Mouse (Mus musculus): Measurements from ENCODE around the gene Cntfr. TPM values are rescaled to one million over a fixed set of nuclear protein-coding genes. Genes with fewer than 3 reads are reported as not detected.

Cntfr gene
- polyA plus RNA-seq, 1 experiment: 3.0 TPM

- TF ChIP-seq POLR2A (IDR thresholded peaks at IDR 0.05; ENCODE audit: control insufficient read depth, extremely low read depth, insufficient read depth, low read length, poor library complexity): no peak
- no peak for TF ChIP-seq CTCF (IDR thresholded peaks at IDR 0.05; ENCODE audit: borderline replicate concordance, control insufficient read depth, extremely low read depth, insufficient read depth, low read length, poor library complexity)
- DNase-seq: no peak
- Histone ChIP-seq H3K4me1 (replicated peaks; ENCODE audit: control insufficient read depth, insufficient read depth, low read length) (peaks cover 8% of the 10 kb centered on the region), H3K36me3 (ENCODE audit: control insufficient read depth, insufficient read depth, low read length) (no peaks in the 10 kb centered on the region), H3K27me3 (ENCODE audit: control insufficient read depth, insufficient read depth, low read length) (peaks cover 6% of the 10 kb centered on the region; the same call in 1 of the 2 replicates), H3K27ac (ENCODE audit: control insufficient read depth, insufficient read depth, low read length) (no peak overlapping the region), H3K4me3 (ENCODE audit: control insufficient read depth, insufficient read depth, low read length) (no peak overlapping the region)
- WGBS: 88% methylated on average over 6 of the region's 6 CpGs
These were observed 58.1 kb downstream of the Cntfr start for GRCm38 (mm10) chr4:41638828-41639213.

GRCm38 (mm10) chr4:41638186-41638731 is 58.6 kb downstream of the Cntfr start:
- no peak overlapping the region for H3K27ac ChIP-seq (ENCODE audit: control insufficient read depth, insufficient read depth, low read length)
- no peaks in the 10 kb centered on the region for H3K36me3 ChIP-seq (ENCODE audit: control insufficient read depth, insufficient read depth, low read length)
- peaks cover 8% of the 10 kb centered on the region for H3K4me1 ChIP-seq (replicated peaks; ENCODE audit: control insufficient read depth, insufficient read depth, low read length)
- DNase-seq: no peak
- no peak overlapping the region for H3K4me3 ChIP-seq (ENCODE audit: control insufficient read depth, insufficient read depth, low read length)
- 94% methylated on average over 10 of the region's 10 CpGs for WGBS
- peaks cover 6% of the 10 kb centered on the region; the same call in 1 of the 2 replicates for H3K27me3 ChIP-seq (ENCODE audit: control insufficient read depth, insufficient read depth, low read length)
- TF ChIP-seq POLR2A (IDR thresholded peaks at IDR 0.05; ENCODE audit: control insufficient read depth, extremely low read depth, insufficient read depth, low read length, poor library complexity): no peak
- no peak for TF ChIP-seq CTCF (IDR thresholded peaks at IDR 0.05; ENCODE audit: borderline replicate concordance, control insufficient read depth, extremely low read depth, insufficient read depth, low read length, poor library complexity)

GRCm38 (mm10) chr4:41636882-41637635 is 59.8 kb downstream of the Cntfr start:
- peaks cover 6% of the 10 kb centered on the region; the same call in 1 of the 2 replicates for H3K27me3 ChIP-seq (ENCODE audit: control insufficient read depth, insufficient read depth, low read length)
- TF ChIP-seq POLR2A (IDR thresholded peaks at IDR 0.05; ENCODE audit: control insufficient read depth, extremely low read depth, insufficient read depth, low read length, poor library complexity) (no peak), CTCF (IDR thresholded peaks at IDR 0.05; ENCODE audit: borderline replicate concordance, control insufficient read depth, extremely low read depth, insufficient read depth, low read length, poor library complexity) (no peak)
- no peak overlapping the region for H3K4me3 ChIP-seq (ENCODE audit: control insufficient read depth, insufficient read depth, low read length)
- H3K4me1 ChIP-seq (replicated peaks; ENCODE audit: control insufficient read depth, insufficient read depth, low read length): peaks cover 8% of the 10 kb centered on the region
- DNase-seq: no peak
- H3K36me3 ChIP-seq (ENCODE audit: control insufficient read depth, insufficient read depth, low read length): no peaks in the 10 kb centered on the region
- no peak overlapping the region for H3K27ac ChIP-seq (ENCODE audit: control insufficient read depth, insufficient read depth, low read length)
- WGBS: 91% methylated on average over 10 of the region's 10 CpGs

- whole genome bisulfite sequencing: 84% methylated on average over 7 of the region's 7 CpGs
- Histone ChIP-seq H3K4me1 (replicated peaks; ENCODE audit: control insufficient read depth, insufficient read depth, low read length) (peaks cover 8% of the 10 kb centered on the region), H3K36me3 (ENCODE audit: control insufficient read depth, insufficient read depth, low read length) (no peaks in the 10 kb centered on the region), H3K4me3 (ENCODE audit: control insufficient read depth, insufficient read depth, low read length) (no peak overlapping the region), H3K27ac (ENCODE audit: control insufficient read depth, insufficient read depth, low read length) (no peak overlapping the region), H3K27me3 (ENCODE audit: control insufficient read depth, insufficient read depth, low read length) (peaks cover 6% of the 10 kb centered on the region; the same call in 1 of the 2 replicates)
- no peak for DNase-seq
- no peak for TF ChIP-seq CTCF (IDR thresholded peaks at IDR 0.05; ENCODE audit: borderline replicate concordance, control insufficient read depth, extremely low read depth, insufficient read depth, low read length, poor library complexity)
- no peak for TF ChIP-seq POLR2A (IDR thresholded peaks at IDR 0.05; ENCODE audit: control insufficient read depth, extremely low read depth, insufficient read depth, low read length, poor library complexity)
These were observed 60.5 kb downstream of the Cntfr start for GRCm38 (mm10) chr4:41636366-41636765.

GRCm38 (mm10) chr4:41635906-41636305 is 61.0 kb downstream of the Cntfr start:
- TF ChIP-seq POLR2A (IDR thresholded peaks at IDR 0.05; ENCODE audit: control insufficient read depth, extremely low read depth, insufficient read depth, low read length, poor library complexity) (no peak), CTCF (IDR thresholded peaks at IDR 0.05; ENCODE audit: borderline replicate concordance, control insufficient read depth, extremely low read depth, insufficient read depth, low read length, poor library complexity) (no peak)
- no peak for DNase-seq
- Histone ChIP-seq H3K27ac (ENCODE audit: control insufficient read depth, insufficient read depth, low read length) (no peak overlapping the region), H3K36me3 (ENCODE audit: control insufficient read depth, insufficient read depth, low read length) (no peaks in the 10 kb centered on the region), H3K4me3 (ENCODE audit: control insufficient read depth, insufficient read depth, low read length) (no peak overlapping the region), H3K4me1 (replicated peaks; ENCODE audit: control insufficient read depth, insufficient read depth, low read length) (peaks cover 8% of the 10 kb centered on the region), H3K27me3 (ENCODE audit: control insufficient read depth, insufficient read depth, low read length) (peaks cover 6% of the 10 kb centered on the region; the same call in 1 of the 2 replicates)
- WGBS: 57% methylated on average over 2 of the region's 2 CpGs

- Histone ChIP-seq H3K36me3 (ENCODE audit: control insufficient read depth, insufficient read depth, low read length) (no peaks in the 10 kb centered on the region), H3K4me3 (ENCODE audit: control insufficient read depth, insufficient read depth, low read length) (no peak overlapping the region), H3K27me3 (ENCODE audit: control insufficient read depth, insufficient read depth, low read length) (peaks cover 6% of the 10 kb centered on the region; the same call in 1 of the 2 replicates), H3K4me1 (replicated peaks; ENCODE audit: control insufficient read depth, insufficient read depth, low read length) (peaks cover 6% of the 10 kb centered on the region), H3K27ac (ENCODE audit: control insufficient read depth, insufficient read depth, low read length) (no peak overlapping the region)
- WGBS: 87% methylated on average over 8 of the region's 8 CpGs
- DNase-seq: no peak
- no peak for TF ChIP-seq POLR2A (IDR thresholded peaks at IDR 0.05; ENCODE audit: control insufficient read depth, extremely low read depth, insufficient read depth, low read length, poor library complexity)
- no peak for TF ChIP-seq CTCF (IDR thresholded peaks at IDR 0.05; ENCODE audit: borderline replicate concordance, control insufficient read depth, extremely low read depth, insufficient read depth, low read length, poor library complexity)
These were observed 61.7 kb downstream of the Cntfr start for GRCm38 (mm10) chr4:41635224-41635623.

Data from thymus, adult 2 months (tissue).